Mouse (Mus musculus) stomach, embryonic 16.5 days (tissue): ENCODE measurements at regions not wholly inside any gene's neighbourhood (a gene's known extent, or its start where the extent isn't known, plus 50 kb on each side); places are given as distances from the start of the nearest gene placed in this dataset.
A peak's percentile ranks its signal among the peaks of the same experiment; 100 is the strongest.

Experiments used
- ATAC-seq: fragments of 200-750 bp; cut with Nextera tagmentation; 2 replicates; pipeline ENCODE4 v1.8.0; 2017; ENCODE audit warnings: moderate number of reproducible peaks, moderate TSS enrichment; ENCODE audit not compliant: insufficient read depth, low FRiP score
- H3K27ac ChIP-seq: fragments of 300-500 bp; sonication (generic); 2 replicates; pipeline ENCODE4 v1.5.1; 2014; ENCODE audit warnings: low read length
- H3K27me3 ChIP-seq: fragments of 300-500 bp; sonication (generic); 2 replicates; pipeline ENCODE4 v1.6.1; 2014; ENCODE audit warnings: low read length, control low read depth, mixed read lengths; ENCODE audit not compliant: control insufficient read depth, insufficient read depth
- H3K36me3 ChIP-seq: fragments of 300-500 bp; sonication (generic); 2 replicates; pipeline ENCODE4 v1.6.1; 2014; ENCODE audit warnings: low read length; ENCODE audit not compliant: control insufficient read depth, insufficient read depth
- H3K4me1 ChIP-seq: fragments of 300-500 bp; sonication (generic); 2 replicates; pipeline ENCODE4 v1.6.1; 2014; ENCODE audit warnings: low read length, control low read depth, mixed read lengths; ENCODE audit not compliant: control insufficient read depth, insufficient read depth
- H3K4me2 ChIP-seq: fragments of 300-500 bp; sonication (generic); 2 replicates; pipeline ENCODE4 v1.6.1; 2014; ENCODE audit warnings: low read depth, low read length, mixed read lengths
- H3K4me3 ChIP-seq: fragments of 300-500 bp; sonication (generic); replicated peaks from 2 replicates; pipeline ENCODE4 v1.5.1; 2014; ENCODE audit warnings: mild to moderate bottlenecking, low read length
- H3K9ac ChIP-seq: fragments of 300-500 bp; sonication (generic); 2 replicates; pipeline ENCODE4 v1.6.1; 2014; ENCODE audit warnings: low read length
- H3K9me3 ChIP-seq: fragments of 300-500 bp; sonication (generic); replicated peaks from 2 replicates; pipeline ENCODE4 v1.6.1; 2016; ENCODE audit warnings: low read length, control low read depth; ENCODE audit not compliant: control insufficient read depth
- WGBS: fragments of 180-500 bp; shearing (Covaris S2); extraction: QIAGEN DNeasy Blood & Tissue Kit; methylation state at CpG from one replicate; pipeline ENCODE4 v1.1.7; 2014; 5-methylcytosine and 5-hydroxymethylcytosine counted together

- Histone ChIP-seq H3K9ac (no peak overlapping the region), H3K27ac (no peak overlapping the region), H3K4me2 (no peak overlapping the region), H3K27me3 (no peaks in the 10 kb centered on the region), H3K9me3 (no peaks in the 10 kb centered on the region), H3K36me3 (no peaks in the 10 kb centered on the region), H3K4me1 (no peaks in the 10 kb centered on the region), H3K4me3 (no peak overlapping the region)
- peak; percentile 29; the same call in 1 of the 2 replicates for ATAC-seq
- 29% methylated on average over 7 of the region's 7 CpGs for WGBS
Observed at GRCm38 (mm10) chr4:140405993-140406881, 159.7 kb upstream of the Igsf21 start.

GRCm38 (mm10) chr4:140405427-140405826 is 158.8 kb upstream of the Igsf21 start:
- H3K4me1 ChIP-seq: no peaks in the 10 kb centered on the region
- WGBS: 69% methylated on average over 9 of the region's 9 CpGs

DNA sequence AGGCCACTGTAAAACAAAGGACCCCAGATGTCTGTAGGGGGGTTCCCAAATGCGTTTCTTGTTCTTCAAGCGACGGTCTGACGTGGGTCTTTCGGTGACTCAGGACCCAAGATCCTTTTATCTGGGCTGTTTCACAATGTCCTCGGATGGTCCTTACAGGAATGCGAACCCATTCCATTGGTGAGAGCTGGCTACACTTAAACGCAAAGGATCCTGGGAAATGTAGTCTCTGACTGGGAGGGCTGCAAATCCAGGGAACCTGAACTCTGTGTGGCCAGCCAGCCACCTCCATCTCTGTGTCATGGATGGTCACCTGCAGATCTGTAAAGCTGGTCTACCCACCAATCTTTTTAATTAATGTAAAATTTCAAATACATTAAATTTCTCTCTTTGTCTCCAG is 156.5 kb upstream of the Igsf21 start:
- 38% methylated on average over 8 of the region's 8 CpGs for WGBS
- no peak overlapping the region for H3K9ac ChIP-seq

More at GRCm38 (mm10) chr4:140405427-140405826, 158.8 kb upstream of the Igsf21 start:
- no peaks in the 10 kb centered on the region for H3K9me3 ChIP-seq
- H3K27ac ChIP-seq: no peak overlapping the region
- H3K27me3 ChIP-seq: no peaks in the 10 kb centered on the region
- no peaks in the 10 kb centered on the region for H3K36me3 ChIP-seq
- H3K4me2 ChIP-seq: no peak overlapping the region
- no peak for ATAC-seq
- H3K9ac ChIP-seq: no peak overlapping the region
- H3K4me3 ChIP-seq: no peak overlapping the region

DNA sequence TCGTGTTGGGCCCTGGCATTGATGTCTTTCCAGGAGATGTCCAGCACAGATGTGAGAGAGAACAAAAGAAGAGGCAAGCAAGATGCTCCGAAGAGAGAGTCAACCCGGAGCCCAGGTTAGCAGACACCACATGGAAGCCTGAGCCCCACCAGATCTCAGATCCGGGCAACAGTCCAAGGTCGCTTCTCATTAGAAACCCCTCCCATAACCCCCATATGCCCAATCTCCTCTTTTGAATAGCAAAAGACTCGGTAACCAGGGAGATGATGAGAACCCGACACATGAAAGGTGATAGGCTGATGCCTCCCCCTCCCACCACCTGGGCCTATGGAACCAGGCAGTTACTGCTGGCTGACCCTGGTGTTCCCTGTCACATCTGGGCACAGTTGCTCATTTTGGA is 155.7 kb upstream of the Igsf21 start:
- Histone ChIP-seq H3K4me3 (no peak overlapping the region), H3K9me3 (no peaks in the 10 kb centered on the region), H3K27me3 (no peaks in the 10 kb centered on the region), H3K27ac (no peak overlapping the region), H3K36me3 (no peaks in the 10 kb centered on the region), H3K4me2 (no peak overlapping the region), H3K4me1 (no peaks in the 10 kb centered on the region), H3K9ac (no peak overlapping the region)
- no peak for ATAC-seq
- 65% methylated on average over 7 of the region's 7 CpGs for WGBS

More for the DNA sequence above, 156.5 kb upstream of the Igsf21 start:
- Histone ChIP-seq H3K27me3 (no peaks in the 10 kb centered on the region), H3K4me2 (no peak overlapping the region), H3K4me3 (no peak overlapping the region), H3K27ac (no peak overlapping the region), H3K9me3 (no peaks in the 10 kb centered on the region), H3K36me3 (no peaks in the 10 kb centered on the region), H3K4me1 (no peaks in the 10 kb centered on the region)
- ATAC-seq: no peak

DNA sequence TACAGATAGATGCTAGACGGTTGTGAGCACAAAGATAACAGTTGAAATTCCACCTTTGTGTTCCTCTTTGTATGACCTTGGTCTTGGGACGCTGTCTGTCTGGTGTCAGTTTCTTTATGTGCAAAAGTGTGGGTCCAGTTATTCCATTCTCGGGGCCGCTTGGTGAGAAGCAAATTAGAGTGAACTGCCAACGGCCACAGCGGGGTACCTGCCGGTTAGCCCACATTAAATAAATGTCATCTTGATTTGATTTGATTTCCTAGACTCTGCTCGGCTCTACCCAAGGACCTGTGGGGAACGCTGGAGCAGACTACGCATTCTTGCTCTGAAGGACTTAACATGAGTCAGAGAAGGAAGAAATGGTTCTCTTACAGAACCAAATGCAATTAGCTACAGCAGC is 155.0 kb upstream of the Igsf21 start:
- ATAC-seq: no peak
- Histone ChIP-seq H3K27me3 (no peaks in the 10 kb centered on the region; the same call in 1 of the 2 replicates), H3K4me1 (no peaks in the 10 kb centered on the region), H3K4me2 (no peak overlapping the region), H3K36me3 (no peaks in the 10 kb centered on the region), H3K4me3 (no peak overlapping the region), H3K9ac (no peak overlapping the region), H3K9me3 (no peaks in the 10 kb centered on the region), H3K27ac (no peak overlapping the region)
- WGBS: 84% methylated on average over 10 of the region's 10 CpGs

DNA sequence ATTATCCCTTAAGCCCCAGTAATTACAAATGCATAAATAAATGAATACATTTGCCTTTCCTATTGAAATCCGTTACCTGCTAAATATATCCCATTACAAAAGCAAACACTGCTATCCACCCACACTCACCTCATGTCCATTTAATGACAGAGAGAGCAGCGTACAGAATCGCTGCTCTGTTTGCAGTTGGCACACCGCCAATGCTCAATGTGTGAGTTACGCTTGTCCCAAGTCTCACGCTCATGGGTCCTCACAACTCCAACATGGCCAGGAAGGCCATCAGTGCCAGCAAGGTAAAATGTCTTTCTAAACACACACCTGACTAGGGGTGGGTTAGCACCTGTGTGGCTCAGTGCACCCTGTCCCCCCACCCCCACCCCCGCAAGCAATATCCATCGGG is 150.0 kb upstream of the Igsf21 start:
- H3K36me3 ChIP-seq: no peaks in the 10 kb centered on the region
- no peak overlapping the region for H3K4me3 ChIP-seq
- no peaks in the 10 kb centered on the region for H3K9me3 ChIP-seq
- WGBS: 50% methylated on average over 8 of the region's 8 CpGs
- no peak for ATAC-seq
- H3K27me3 ChIP-seq: no peaks in the 10 kb centered on the region; the same call in 1 of the 2 replicates
- no peaks in the 10 kb centered on the region for H3K4me1 ChIP-seq
- H3K9ac ChIP-seq: no peak overlapping the region
- H3K27ac ChIP-seq: no peak overlapping the region
- H3K4me2 ChIP-seq: no peak overlapping the region

DNA sequence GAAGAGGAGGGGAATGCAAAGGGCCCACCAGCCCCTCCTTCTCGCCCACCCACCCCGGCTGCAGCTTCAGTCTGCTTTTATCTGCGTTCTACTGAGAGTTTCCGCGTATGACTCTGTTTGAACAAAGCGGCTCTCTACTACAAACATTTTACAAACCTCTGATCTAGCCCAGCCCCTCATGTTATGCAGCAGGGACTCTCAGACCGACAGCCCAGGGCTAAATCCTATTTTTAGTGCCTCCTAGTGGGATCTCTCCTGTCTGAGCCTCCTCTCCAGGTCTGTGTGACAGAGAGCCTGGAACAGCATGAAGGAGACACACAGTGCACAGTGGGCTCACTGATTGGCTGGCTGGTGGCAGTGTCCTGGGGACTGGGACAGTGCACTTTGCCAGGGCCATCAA is 145.7 kb upstream of the Igsf21 start:
- H3K9me3 ChIP-seq: no peaks in the 10 kb centered on the region
- H3K4me3 ChIP-seq: no peak overlapping the region
- H3K27ac ChIP-seq: no peak overlapping the region
- H3K4me2 ChIP-seq: no peak overlapping the region
- H3K27me3 ChIP-seq: no peaks in the 10 kb centered on the region; the same call in 1 of the 2 replicates
- H3K36me3 ChIP-seq: no peaks in the 10 kb centered on the region
- H3K9ac ChIP-seq: no peak overlapping the region
- H3K4me1 ChIP-seq: no peaks in the 10 kb centered on the region
- ATAC-seq: no peak
- WGBS: 14% methylated on average over 7 of the region's 7 CpGs

GRCm38 (mm10) chr4:140390684-140391234 is 144.2 kb upstream of the Igsf21 start:
- H3K9ac ChIP-seq: no peak overlapping the region
- peak; percentile 37 for ATAC-seq
- no peaks in the 10 kb centered on the region for H3K9me3 ChIP-seq
- no peaks in the 10 kb centered on the region for H3K27me3 ChIP-seq
- no peak overlapping the region for H3K27ac ChIP-seq
- H3K36me3 ChIP-seq: no peaks in the 10 kb centered on the region
- WGBS: 42% methylated on average over 12 of the region's 12 CpGs
- H3K4me2 ChIP-seq: no peak overlapping the region
- no peaks in the 10 kb centered on the region for H3K4me1 ChIP-seq
- no peak overlapping the region for H3K4me3 ChIP-seq

GRCm38 (mm10) chr4:140385686-140386085 is 139.1 kb upstream of the Igsf21 start:
- Histone ChIP-seq H3K9ac (no peak overlapping the region), H3K27me3 (no peaks in the 10 kb centered on the region), H3K4me3 (no peak overlapping the region), H3K4me1 (no peaks in the 10 kb centered on the region), H3K9me3 (no peaks in the 10 kb centered on the region), H3K4me2 (no peak overlapping the region), H3K27ac (no peak overlapping the region), H3K36me3 (no peaks in the 10 kb centered on the region)
- WGBS: 42% methylated on average over 6 of the region's 6 CpGs
- ATAC-seq: no peak
